Mouse (Mus musculus): ENCODE data around the gene Ints4. TPM values are rescaled to one million over a fixed set of nuclear protein-coding genes. Genes with fewer than 3 reads are reported as not detected.

Ints4 gene
- polyA plus RNA-seq, 1 experiment from 2014 or later: 45.7 TPM

DNA sequence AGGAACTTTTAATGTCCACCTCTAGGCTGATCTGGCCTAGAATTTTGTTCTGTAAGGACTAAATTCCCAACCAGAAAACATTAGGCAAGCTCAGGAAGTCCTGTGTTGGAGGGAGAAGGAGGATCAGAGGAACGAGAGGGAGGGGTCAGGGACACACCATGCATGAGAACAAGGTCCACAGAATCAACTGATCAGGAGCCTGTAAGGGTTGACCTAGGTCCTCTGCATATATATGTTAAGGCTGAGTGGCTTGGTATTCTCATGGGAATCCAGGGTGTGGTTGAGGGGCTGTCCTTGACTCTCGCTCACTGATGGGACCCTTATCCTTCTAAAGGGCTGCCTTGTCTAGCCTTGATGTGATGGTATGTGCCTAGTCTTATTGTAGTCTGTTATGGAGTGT is 82.8 kb downstream of the Ints4 start:
- H3K9ac ChIP-seq (replicated peaks; ENCODE audit: low read depth, low read length): no peak overlapping the region
- no peak for ATAC-seq (ENCODE audit: low read depth)
- H3K4me2 ChIP-seq (ENCODE audit: low read depth, low read length): no peak overlapping the region
- 94% methylated on average over 2 of the region's 2 CpGs for WGBS
- H3K4me3 ChIP-seq (ENCODE audit: low read depth, low read length): no peak overlapping the region
- no peaks in the 10 kb centered on the region for H3K4me1 ChIP-seq (ENCODE audit: control insufficient read depth, insufficient read depth, low read length)
- no peaks in the 10 kb centered on the region for H3K27me3 ChIP-seq (ENCODE audit: control insufficient read depth, insufficient read depth, low read length)
- no peak overlapping the region for H3K27ac ChIP-seq (ENCODE audit: low read depth, low read length)
- H3K36me3 ChIP-seq (ENCODE audit: control insufficient read depth, insufficient read depth, low read length): no peaks in the 10 kb centered on the region
- H3K9me3 ChIP-seq (ENCODE audit: control insufficient read depth, low read length): no peaks in the 10 kb centered on the region

DNA sequence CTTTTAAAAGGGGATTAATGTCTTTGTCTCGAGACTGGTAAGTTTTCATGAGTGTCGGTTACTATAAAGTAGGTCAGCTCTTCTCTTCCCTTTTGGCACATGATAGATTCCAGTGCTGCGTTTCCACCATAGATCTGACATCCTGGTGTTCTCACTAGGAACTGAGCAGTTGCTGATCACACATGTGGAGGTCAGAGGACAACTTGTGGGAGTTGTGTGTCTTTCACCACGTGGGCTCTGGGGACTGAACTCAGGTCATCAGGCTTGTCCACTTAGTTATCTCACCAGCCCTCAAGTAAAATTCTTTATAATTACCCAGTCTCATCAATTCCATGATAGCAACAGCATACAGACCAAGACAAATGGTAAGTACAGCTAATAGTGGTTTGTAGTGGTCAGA is 88.6 kb downstream of the Ints4 start:
- Histone ChIP-seq H3K9me3 (ENCODE audit: control insufficient read depth, low read length) (no peaks in the 10 kb centered on the region), H3K36me3 (ENCODE audit: control insufficient read depth, insufficient read depth, low read length) (no peaks in the 10 kb centered on the region), H3K4me3 (ENCODE audit: low read depth, low read length) (no peak overlapping the region), H3K27ac (ENCODE audit: low read depth, low read length) (no peak overlapping the region), H3K9ac (replicated peaks; ENCODE audit: low read depth, low read length) (no peak overlapping the region), H3K4me2 (ENCODE audit: low read depth, low read length) (no peak overlapping the region), H3K4me1 (ENCODE audit: control insufficient read depth, insufficient read depth, low read length) (no peaks in the 10 kb centered on the region), H3K27me3 (ENCODE audit: control insufficient read depth, insufficient read depth, low read length) (no peaks in the 10 kb centered on the region)
- ATAC-seq (ENCODE audit: low read depth): no peak
- WGBS: 85% methylated on average over 4 of the region's 4 CpGs

DNA sequence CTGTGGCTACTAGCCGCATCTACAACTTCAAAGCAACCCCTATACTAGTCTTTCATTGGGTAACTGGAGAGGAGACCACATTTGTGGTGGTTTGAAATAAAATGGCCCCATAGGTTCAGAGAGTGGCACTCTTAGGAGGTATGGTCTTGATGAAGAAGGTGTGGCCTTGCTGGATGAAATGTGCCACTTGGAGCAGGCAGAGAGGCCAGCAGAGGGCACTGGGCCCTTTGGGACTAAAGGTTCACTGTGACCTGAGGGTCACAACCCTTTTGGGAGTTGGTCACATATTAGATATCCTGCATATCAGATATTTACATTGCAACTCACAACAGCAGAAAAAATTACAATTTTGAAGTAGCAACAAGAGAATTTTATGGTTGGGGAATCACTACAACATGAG is 89.6 kb downstream of the Ints4 start:
- no peak for ATAC-seq (ENCODE audit: low read depth)
- no peak overlapping the region for H3K4me3 ChIP-seq (ENCODE audit: low read depth, low read length)
- H3K9me3 ChIP-seq (ENCODE audit: control insufficient read depth, low read length): no peaks in the 10 kb centered on the region
- H3K36me3 ChIP-seq (ENCODE audit: control insufficient read depth, insufficient read depth, low read length): no peaks in the 10 kb centered on the region
- no peak overlapping the region for H3K4me2 ChIP-seq (ENCODE audit: low read depth, low read length)
- no peaks in the 10 kb centered on the region for H3K27me3 ChIP-seq (ENCODE audit: control insufficient read depth, insufficient read depth, low read length)
- 78% methylated on average over 1 of the region's 1 CpGs for WGBS
- H3K4me1 ChIP-seq (ENCODE audit: control insufficient read depth, insufficient read depth, low read length): no peaks in the 10 kb centered on the region
- H3K9ac ChIP-seq (replicated peaks; ENCODE audit: low read depth, low read length): no peak overlapping the region
- no peak overlapping the region for H3K27ac ChIP-seq (ENCODE audit: low read depth, low read length)

DNA sequence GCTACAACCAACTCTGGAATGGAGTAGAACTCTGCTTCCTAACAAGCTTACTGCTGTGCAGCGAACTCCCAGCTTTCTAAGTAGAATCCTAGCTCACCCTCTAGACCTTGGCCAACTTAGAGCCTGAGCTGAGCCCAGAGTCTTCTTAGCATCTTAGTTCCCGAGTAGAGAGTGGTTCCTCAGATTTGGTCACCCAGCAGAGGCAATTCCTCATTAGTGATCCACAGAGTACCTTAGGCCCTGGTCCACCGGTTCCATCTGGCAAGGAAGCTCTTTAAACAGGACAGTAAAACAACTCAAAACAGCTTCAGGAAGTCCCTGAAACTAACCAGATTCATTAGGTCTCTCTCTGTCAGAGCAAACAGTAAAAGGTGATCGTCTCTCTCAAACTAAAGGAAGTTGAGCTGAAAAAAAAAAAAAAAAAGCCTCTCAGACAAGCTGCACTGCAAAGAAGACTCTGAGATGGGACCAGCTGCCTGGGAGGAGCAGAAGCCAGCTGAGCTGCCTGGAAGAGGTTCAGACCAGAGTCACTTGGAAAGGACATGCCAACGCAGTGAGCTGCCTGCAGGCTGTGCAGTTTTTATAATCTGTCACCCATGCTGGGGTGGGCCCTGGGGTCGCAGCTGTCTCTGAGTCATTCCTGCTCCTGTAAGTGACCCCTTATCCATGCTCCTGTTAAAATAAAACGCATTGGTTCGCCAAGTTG is 97.8 kb downstream of the Ints4 start:
- ATAC-seq (ENCODE audit: low read depth): 0 out of 2 replicates have a peak, but pooled peaks have one; percentile 2
- H3K9me3 ChIP-seq (ENCODE audit: control insufficient read depth, low read length): no peaks in the 10 kb centered on the region
- H3K27ac ChIP-seq (ENCODE audit: low read depth, low read length): no peak overlapping the region
- H3K4me3 ChIP-seq (ENCODE audit: low read depth, low read length): peak overlapping the region; percentile 100
- H3K4me1 ChIP-seq (ENCODE audit: control insufficient read depth, insufficient read depth, low read length): peaks cover 13% of the 10 kb centered on the region
- H3K9ac ChIP-seq (replicated peaks; ENCODE audit: low read depth, low read length): peak overlapping the region; percentile 50
- 35% methylated on average over 8 of the region's 8 CpGs for WGBS
- H3K27me3 ChIP-seq (ENCODE audit: control insufficient read depth, insufficient read depth, low read length): no peaks in the 10 kb centered on the region
- no peaks in the 10 kb centered on the region for H3K36me3 ChIP-seq (ENCODE audit: control insufficient read depth, insufficient read depth, low read length)
- H3K4me2 ChIP-seq (ENCODE audit: low read depth, low read length): peak overlapping the region; percentile 82

DNA sequence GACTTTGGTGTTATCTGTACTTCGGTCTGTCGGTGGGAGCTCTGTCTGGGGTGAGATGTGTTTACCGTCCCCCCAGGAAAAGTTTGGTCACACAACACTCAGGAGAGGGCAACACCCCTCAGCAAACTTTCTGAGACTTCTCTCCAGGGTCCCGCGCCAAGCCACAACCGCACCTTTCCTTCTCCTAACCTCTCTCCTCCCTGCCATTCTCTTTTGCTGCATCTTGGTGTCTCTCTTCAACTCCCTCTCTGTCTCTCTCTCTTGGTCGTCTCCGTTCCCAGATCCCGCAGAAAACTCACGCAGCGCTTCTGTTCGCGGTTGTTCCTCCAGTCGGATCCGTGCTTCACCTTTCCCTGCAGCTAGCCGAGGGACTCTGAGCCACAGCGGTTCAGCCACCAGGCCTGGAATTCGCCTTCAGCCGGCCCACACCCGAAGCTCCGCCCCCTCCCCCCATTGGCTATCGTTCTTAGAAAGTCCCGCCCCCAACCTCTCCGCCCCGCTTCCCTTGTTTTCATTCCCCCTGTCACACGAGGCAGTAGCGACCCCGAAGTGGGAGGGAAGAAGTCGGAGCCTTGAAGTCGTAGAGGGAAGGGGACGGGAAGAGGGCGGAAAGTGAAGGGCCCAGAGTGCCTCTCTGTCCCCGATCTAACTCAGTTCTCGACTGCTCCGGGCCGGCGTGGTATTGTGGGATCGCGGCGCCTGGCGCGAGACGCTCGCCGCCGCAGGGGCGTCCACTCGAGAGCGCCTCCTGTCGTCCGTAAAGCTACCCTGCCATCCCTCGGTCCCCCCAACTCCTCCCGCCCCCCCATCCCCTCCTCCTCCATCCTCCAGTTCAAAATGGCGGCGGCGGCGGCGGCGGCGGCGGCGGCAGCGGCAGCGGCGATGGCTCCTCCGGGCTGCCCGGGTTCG is 98.6 kb downstream of the Ints4 start, which contains the start of the genes Aamdc and Rsf1:
Aamdc (minus strand) TSS at position 431 of the 909 bp plus-strand sequence.
Rsf1 (plus strand) TSS at position 823 of the 909 bp plus-strand sequence.
- Histone ChIP-seq H3K27me3 (ENCODE audit: control insufficient read depth, insufficient read depth, low read length) (no peaks in the 10 kb centered on the region), H3K4me1 (ENCODE audit: control insufficient read depth, insufficient read depth, low read length) (peaks cover 13% of the 10 kb centered on the region), H3K27ac (ENCODE audit: low read depth, low read length) (peak within 1 kb of the TSS; percentile 93), H3K4me3 (ENCODE audit: low read depth, low read length) (peak within 1 kb of the TSS; percentile 100), H3K4me2 (ENCODE audit: low read depth, low read length) (peak within 1 kb of the TSS; percentile 82), H3K9ac (replicated peaks; ENCODE audit: low read depth, low read length) (peak within 1 kb of the TSS; percentile 98), H3K9me3 (ENCODE audit: control insufficient read depth, low read length) (no peaks in the 10 kb centered on the region), H3K36me3 (ENCODE audit: control insufficient read depth, insufficient read depth, low read length) (no peaks in the 10 kb centered on the region)
- ATAC-seq (ENCODE audit: low read depth): peak; percentile 97
- WGBS: 2% methylated on average over 49 of the region's 68 CpGs

DNA sequence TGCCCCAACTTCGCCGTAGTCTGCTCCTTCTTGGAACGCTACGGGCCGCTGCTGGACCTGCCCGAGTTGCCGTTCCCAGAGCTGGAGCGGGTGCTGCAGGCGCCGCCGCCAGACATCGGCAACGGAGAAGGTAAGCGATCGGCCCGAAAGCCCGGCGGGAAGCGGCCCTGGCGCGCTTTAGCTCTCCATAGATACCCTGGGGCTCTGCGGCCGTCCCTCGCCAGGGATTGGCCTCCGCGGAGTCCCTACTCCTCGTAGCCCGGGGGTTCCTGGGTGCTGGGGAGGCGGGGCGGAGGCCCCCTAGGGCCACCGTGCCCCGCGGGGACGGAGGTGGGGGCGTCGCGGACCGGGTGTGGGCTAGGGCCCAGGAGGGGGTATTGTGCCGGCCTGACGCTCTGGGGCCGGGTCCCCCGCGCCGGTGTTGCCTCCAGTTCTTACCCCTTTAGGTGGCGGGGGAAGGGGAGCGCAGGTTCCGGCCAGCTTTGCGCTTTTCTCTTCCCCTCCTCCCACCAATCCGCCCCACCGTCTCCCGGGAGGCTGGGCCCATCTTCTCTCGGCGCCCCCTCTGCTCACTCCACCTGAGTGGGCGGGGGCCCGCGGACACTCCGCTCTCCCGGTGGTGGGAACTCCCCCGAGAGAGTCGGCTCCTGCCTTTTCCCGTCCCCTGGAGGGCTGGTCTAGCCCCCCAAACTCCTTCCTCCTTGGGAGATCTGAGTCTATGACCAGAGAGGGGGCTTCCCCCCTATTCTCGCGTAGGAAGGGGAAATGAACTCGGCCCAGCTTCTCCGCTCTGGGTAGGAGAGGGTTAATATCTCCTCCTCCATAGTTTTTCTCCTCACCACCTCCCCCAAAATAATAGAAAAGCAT is 99.5 kb downstream of the Ints4 start:
- under 1% methylated on average over 58 of the region's 65 CpGs for WGBS
- Histone ChIP-seq H3K27ac (ENCODE audit: low read depth, low read length) (peak overlapping the region; percentile 93), H3K4me2 (ENCODE audit: low read depth, low read length) (peak overlapping the region; percentile 68), H3K27me3 (ENCODE audit: control insufficient read depth, insufficient read depth, low read length) (no peaks in the 10 kb centered on the region), H3K9ac (replicated peaks; ENCODE audit: low read depth, low read length) (peak overlapping the region; percentile 98), H3K9me3 (ENCODE audit: control insufficient read depth, low read length) (no peaks in the 10 kb centered on the region), H3K36me3 (ENCODE audit: control insufficient read depth, insufficient read depth, low read length) (no peaks in the 10 kb centered on the region), H3K4me3 (ENCODE audit: low read depth, low read length) (peak overlapping the region; percentile 100), H3K4me1 (ENCODE audit: control insufficient read depth, insufficient read depth, low read length) (peaks cover 13% of the 10 kb centered on the region)
- ATAC-seq (ENCODE audit: low read depth): peak; percentile 41

DNA sequence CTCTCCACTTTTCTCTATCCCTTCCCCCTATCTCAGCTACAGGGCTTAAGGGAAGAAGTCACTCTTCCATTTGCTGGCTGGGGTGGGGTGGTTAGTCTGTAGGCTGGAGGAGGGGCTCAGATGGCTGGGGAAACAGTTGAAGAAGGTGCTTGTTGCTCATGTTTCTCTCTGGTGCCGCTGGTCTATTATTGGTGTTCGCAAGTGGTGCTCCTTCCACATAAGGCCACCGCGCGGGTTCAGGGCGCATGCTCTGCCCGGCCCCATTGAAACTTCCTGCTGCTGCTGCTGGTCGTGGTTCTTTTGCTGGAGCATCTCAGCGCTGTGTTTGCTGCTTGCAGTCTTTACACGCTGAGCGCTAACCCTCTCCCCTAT is 100.1 kb downstream of the Ints4 start:
- H3K4me2 ChIP-seq (ENCODE audit: low read depth, low read length): peak overlapping the region; percentile 68
- H3K36me3 ChIP-seq (ENCODE audit: control insufficient read depth, insufficient read depth, low read length): no peaks in the 10 kb centered on the region
- 0% methylated on average over 10 of the region's 11 CpGs for WGBS
- peak overlapping the region; percentile 100 for H3K4me3 ChIP-seq (ENCODE audit: low read depth, low read length)
- peaks cover 13% of the 10 kb centered on the region for H3K4me1 ChIP-seq (ENCODE audit: control insufficient read depth, insufficient read depth, low read length)
- H3K9ac ChIP-seq (replicated peaks; ENCODE audit: low read depth, low read length): peak overlapping the region; percentile 98
- H3K27ac ChIP-seq (ENCODE audit: low read depth, low read length): peak overlapping the region; percentile 93
- no peaks in the 10 kb centered on the region for H3K9me3 ChIP-seq (ENCODE audit: control insufficient read depth, low read length)
- ATAC-seq (ENCODE audit: low read depth): peak; percentile 54
- no peaks in the 10 kb centered on the region for H3K27me3 ChIP-seq (ENCODE audit: control insufficient read depth, insufficient read depth, low read length)

DNA sequence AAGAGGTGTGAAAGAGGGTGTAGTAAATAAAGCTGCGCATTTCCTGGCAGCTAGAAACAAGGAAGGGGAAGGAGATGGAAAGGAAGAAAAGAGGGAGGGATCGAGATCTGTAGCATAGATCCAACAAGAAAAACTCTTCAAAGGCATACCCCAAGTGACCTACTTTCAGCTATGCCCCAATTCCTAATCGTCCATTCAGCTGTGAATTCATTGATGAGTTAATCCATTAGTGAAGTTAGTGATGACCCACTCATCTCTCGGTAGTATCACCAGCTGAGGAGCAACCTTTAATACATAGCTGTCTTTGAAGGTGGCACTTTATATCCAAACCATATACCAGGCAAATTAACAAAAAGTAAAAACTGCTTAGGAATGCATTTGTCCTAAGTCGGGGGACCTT is 107.8 kb downstream of the Ints4 start:
- Histone ChIP-seq H3K4me2 (ENCODE audit: low read depth, low read length) (no peak overlapping the region), H3K9ac (replicated peaks; ENCODE audit: low read depth, low read length) (no peak overlapping the region), H3K4me1 (ENCODE audit: control insufficient read depth, insufficient read depth, low read length) (peaks cover 8% of the 10 kb centered on the region), H3K9me3 (ENCODE audit: control insufficient read depth, low read length) (no peaks in the 10 kb centered on the region), H3K4me3 (ENCODE audit: low read depth, low read length) (no peak overlapping the region), H3K36me3 (ENCODE audit: control insufficient read depth, insufficient read depth, low read length) (no peaks in the 10 kb centered on the region), H3K27me3 (ENCODE audit: control insufficient read depth, insufficient read depth, low read length) (no peaks in the 10 kb centered on the region), H3K27ac (ENCODE audit: low read depth, low read length) (no peak overlapping the region)
- 80% methylated on average over 5 of the region's 5 CpGs for WGBS
- ATAC-seq (ENCODE audit: low read depth): no peak

Data from neural tube, embryonic 14.5 days (tissue).